Mouse (Mus musculus): Measurements from ENCODE around the gene Bcl7c.

DNA sequence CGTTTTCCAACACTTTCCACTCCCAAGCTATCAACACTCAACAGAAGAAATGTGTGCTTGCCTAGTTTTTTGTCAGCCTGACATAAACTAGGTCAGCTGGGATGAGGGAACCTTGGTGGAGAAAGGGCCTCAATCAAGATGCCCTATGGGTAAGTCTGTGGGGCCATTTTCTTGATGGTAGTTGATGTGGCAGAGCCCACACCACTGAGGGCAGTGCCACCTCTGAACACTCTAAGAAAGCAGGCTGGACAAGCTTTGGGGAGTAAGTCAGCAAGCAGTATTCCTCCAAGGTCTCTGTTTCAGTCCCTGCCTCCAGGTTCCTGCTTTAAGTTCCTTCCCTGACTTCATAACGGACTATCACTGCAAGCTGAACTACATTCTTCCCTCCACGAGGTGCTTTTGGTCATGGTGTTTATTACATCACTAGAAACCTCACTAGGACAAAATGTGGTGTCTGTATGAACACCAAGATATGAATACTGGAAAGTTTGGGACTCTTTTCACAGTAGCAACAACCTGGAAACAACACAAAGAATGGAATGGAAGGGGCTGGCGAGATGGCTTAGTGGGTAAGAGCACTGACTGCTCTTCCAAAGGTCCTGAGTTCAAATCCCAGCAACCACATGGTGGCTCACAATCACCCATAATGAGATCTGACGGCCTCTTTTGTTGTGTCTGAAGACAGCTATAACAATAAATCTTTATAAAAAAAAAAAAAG, 687 bp upstream of the Bcl7c start:
- TF ChIP-seq POLR2A (IDR thresholded peaks at IDR 0.05; ENCODE audit: low read depth, low read length) (no peak), E2F4 (IDR thresholded peaks at IDR 0.05; ENCODE audit: insufficient replicate concordance, low read depth, low read length) (no peak), ZKSCAN1 (IDR thresholded peaks at IDR 0.05; ENCODE audit: borderline replicate concordance, low read depth, low read length) (no peak), ETS1 (conservative IDR thresholded peaks at IDR 0.05; ENCODE audit: low read depth, low read length) (no peak), MEF2A (IDR thresholded peaks at IDR 0.05; ENCODE audit: borderline replicate concordance, low read depth, low read length) (no peak), MAX (IDR thresholded peaks at IDR 0.05; ENCODE audit: low read length) (no peak), CTCF (conservative IDR thresholded peaks at IDR 0.05 in 1 of 2, IDR thresholded peaks at IDR 0.05 in 1 of 2; ENCODE audit: low read depth in 2 of 2, low read length in 2 of 2) (no peak)
